Mouse (Mus musculus) cerebellum, adult 2 months (tissue): Measurements from ENCODE around the gene Cdca4.

ENCODE experiments used
- CTCF ChIP-seq: fragments of 200-500 bp; IDR thresholded peaks from 2 replicates; pipeline ENCODE4 v1.5.1; 2011; ENCODE audit warnings: low read depth, mild to moderate bottlenecking, control low read depth, low read length, moderate library complexity, borderline replicate concordance; ENCODE audit not compliant: insufficient read depth
- POLR2A ChIP-seq: fragments of 200-500 bp; IDR thresholded peaks from 2 replicates; pipeline ENCODE4 v1.6.1; 2011; ENCODE audit warnings: low read length, control low read depth, borderline replicate concordance; ENCODE audit not compliant: insufficient read depth

DNA sequence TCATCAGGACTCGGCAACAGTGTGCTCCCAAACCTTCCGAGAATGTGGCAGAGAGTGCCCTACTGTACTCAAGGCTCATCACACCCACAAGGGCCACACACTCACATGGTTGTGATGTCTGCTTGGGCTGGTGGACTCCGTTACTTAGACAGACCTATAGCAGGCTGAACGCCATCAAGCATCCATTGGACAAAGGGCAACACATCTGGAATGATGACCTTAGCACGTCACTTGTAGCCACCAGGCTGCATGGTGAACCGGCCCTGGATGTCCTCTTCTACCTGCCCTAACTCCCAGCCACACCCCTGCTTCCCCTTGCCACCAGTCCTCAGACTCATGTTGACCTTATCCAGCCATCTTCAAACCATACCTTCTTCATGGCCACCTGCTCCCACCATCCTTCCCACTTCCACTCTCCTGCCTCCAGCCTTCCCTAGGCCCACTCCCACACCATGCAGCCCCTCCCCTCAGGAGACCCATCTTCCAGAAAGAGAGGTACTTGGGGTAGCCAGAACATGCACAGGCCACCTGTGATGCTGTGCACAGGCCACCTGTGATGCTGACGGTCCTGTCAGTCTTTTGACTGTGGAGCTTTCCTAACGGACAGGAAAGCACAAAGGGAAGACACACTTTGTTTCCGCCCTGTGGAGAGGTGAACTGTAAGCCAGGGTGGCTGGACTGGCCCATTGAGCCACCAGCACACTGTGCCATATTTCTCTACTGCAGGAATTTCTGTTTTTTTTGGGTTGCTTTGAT is 29.5 kb upstream of the Cdca4 start:
- TF ChIP-seq POLR2A (no peak), CTCF (no peak)
